Mouse (Mus musculus): Measurements from ENCODE around the gene Zfp1.

DNA sequence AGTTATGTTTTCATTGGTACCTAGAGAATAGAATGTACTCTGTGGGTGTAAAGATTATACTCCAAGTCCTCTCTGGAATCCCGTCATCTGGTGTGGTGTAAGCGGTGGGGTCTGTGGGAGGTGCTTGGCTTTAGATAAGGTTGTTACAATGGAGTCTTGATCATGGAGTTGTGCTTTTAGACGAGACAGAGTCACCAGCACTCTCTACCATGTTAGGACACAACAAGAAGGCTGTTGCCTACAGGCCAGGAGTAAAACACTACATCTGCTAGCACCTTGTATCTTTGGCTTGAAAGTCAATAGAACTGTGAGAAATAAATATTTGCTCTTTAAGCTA lies 46.7 kb upstream of the Zfp1 start:
- no peak for TF ChIP-seq POLR2A (IDR thresholded peaks at IDR 0.05; ENCODE audit: extremely low read depth, insufficient read depth, low read length)
- no peak for TF ChIP-seq CTCF (IDR thresholded peaks at IDR 0.05; ENCODE audit: low read depth, low read length)

Data from liver, adult 2 months (tissue).